Mouse (Mus musculus) intestine, embryonic 14.5 days (tissue): Measurements from ENCODE around the gene Sypl2. TPM values are rescaled to one million over a fixed set of nuclear protein-coding genes. Genes with fewer than 3 reads are reported as not detected.

Experiments
- polyA plus RNA-seq: library from polyadenylated mRNA; unstranded; fragments of >200 nt; fragmentation: Nextera tagmentation; extraction: Ambion mirVana; gene quantifications from 2 replicates; pipeline ENCODE4 v1.2.1, GENCODE M21; 2014

The Sypl2 gene
- polyA plus RNA-seq, 1 experiment from 2014 or later, result 0.08 TPM

Other genes starting within 250 kb of the Sypl2 start
- 140 and 141 TPM in 2 replicates for gene Gstm2, start 240.2 kb downstream of the Sypl2 start, polyA plus RNA-seq
- 186 and 220 TPM in 2 replicates for gene Gstm1, start 208.7 kb downstream of the Sypl2 start, polyA plus RNA-seq
- gene Gstm4, start 181.8 kb downstream of the Sypl2 start, polyA plus RNA-seq, result 20.4 and 20.6 TPM in 2 replicates
- gene Ampd2, start 140.0 kb downstream of the Sypl2 start, polyA plus RNA-seq, result 38.6 and 42.2 TPM in 2 replicates
- gene Gnat2, start 133.9 kb downstream of the Sypl2 start, polyA plus RNA-seq, result 0.93 and 1.6 TPM in 2 replicates
- gene Gnai3, start 80.5 kb downstream of the Sypl2 start, polyA plus RNA-seq, result 171 and 182 TPM in 2 replicates
- 0.04 and 0.26 TPM in 2 replicates for gene Gpr61, start 71.8 kb downstream of the Sypl2 start, polyA plus RNA-seq
- gene Amigo1, start 40.3 kb downstream of the Sypl2 start, polyA plus RNA-seq, result 3.0 and 3.5 TPM in 2 replicates
- 2.3 and 2.6 TPM in 2 replicates for gene Cyb561d1, start 25.4 kb downstream of the Sypl2 start, polyA plus RNA-seq
- gene Atxn7l2, start 15.7 kb downstream of the Sypl2 start, polyA plus RNA-seq, result 15.3 and 15.5 TPM in 2 replicates
- 319 and 324 TPM in 2 replicates for gene Psma5, start 30.3 kb upstream of the Sypl2 start, polyA plus RNA-seq
- 11.4 and 13.5 TPM in 2 replicates for gene Sort1, start 57.4 kb upstream of the Sypl2 start, polyA plus RNA-seq
- not detected in 2 replicates for gene Mybphl, start 138.3 kb upstream of the Sypl2 start, polyA plus RNA-seq
- gene Psrc1, start 157.2 kb upstream of the Sypl2 start, polyA plus RNA-seq, result 35.1 and 41.4 TPM in 2 replicates
- 7.8 and 7.9 TPM in 2 replicates for gene Celsr2, start 188.9 kb upstream of the Sypl2 start, polyA plus RNA-seq
- 136 and 140 TPM in 2 replicates for gene Sars, start 218.6 kb upstream of the Sypl2 start, polyA plus RNA-seq